In the genomic region with DNA sequence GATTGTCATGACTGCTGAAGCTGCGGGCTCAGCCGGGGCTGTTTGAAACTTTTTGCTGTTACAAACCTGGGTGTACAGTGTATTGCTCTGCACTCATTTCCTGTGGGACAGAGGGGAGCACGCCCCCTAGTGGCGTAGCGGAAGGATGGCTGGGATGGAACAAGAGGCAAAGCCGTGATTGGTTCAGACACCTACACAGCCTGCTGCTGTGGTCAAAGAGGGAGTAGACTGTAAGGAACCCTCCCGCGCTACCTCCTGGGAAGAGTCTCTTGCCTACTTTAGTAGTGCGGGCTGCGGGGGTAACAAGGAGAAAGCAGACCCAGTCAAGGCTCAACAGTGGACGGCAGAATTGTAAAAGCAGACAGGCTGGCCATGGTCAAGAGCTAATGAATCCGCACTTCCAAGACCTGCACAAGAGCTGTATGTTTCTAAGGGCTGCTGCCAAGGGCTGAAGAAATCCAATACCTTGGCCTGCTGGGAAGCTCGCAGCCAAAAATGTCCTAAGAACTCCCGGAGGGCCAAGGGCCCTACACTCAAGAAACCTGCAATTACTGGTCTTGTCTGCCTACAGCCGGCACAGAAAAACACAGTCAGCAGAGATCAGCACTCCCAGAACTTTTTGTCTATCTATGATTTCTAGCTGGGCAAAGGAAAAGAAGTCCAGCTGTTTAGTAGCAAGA, we compare ENCODE assay signal across 8 mouse cellular contexts. TPM values are rescaled to one million over a fixed set of nuclear protein-coding genes. Genes with fewer than 3 reads are reported as not detected.
DNase-seq lines count a peak whose midpoint lies in the region; ATAC-seq lines count a peak whose summit lies in the region.

No protein-coding gene starts in this region.

- intact Hi-C loops in left cerebral cortex, postnatal 10 days (cut with DNase I): no loop called here

- peak; percentile 74 for ATAC-seq in activated CD4-positive, CD25-positive, alpha-beta regulatory T cell, adult 4 months
- ATAC-seq in common myeloid progenitor, adult 5-6 weeks (replicated peaks; ENCODE audit: low read depth, poor library complexity, severe bottlenecking): peak; percentile 77
- ATAC-seq in megakaryocyte progenitor cell, adult 5-6 weeks (replicated peaks; ENCODE audit: poor library complexity): peak; percentile 77

- peak; percentile 35 to 55 for DNase-seq in gastrocnemius, adult 8-10 months (ENCODE audit: low spot score in 2 of 2)
- DNase-seq in hindlimb bud, embryonic 11.5 days (ENCODE audit: extremely low spot score, low read depth, low spot score): peak; percentile 70
- peak; percentile 46 to 86 for DNase-seq in left cerebral cortex, postnatal 10 days (ENCODE audit: extremely low spot score in 1 of 2, low spot score in 2 of 2)
- peak; percentile 73 for DNase-seq in right cerebral cortex, postnatal 10 days (ENCODE audit: low spot score in 2 of 2)
- DNase-seq in yolk sac, embryonic 10.5 days (ENCODE audit: low spot score): peak; percentile 75

RNA-seq across cellular contexts. Expression of gene Eef2kmt, which starts 1.3 kb away (rescaled TPM):
- 10 to 100 TPM; 37.1 to 44.0 TPM for polyA plus RNA-seq in activated CD4-positive, CD25-positive, alpha-beta regulatory T cell, adult 4 months (2017; shearing (Covaris generic))
- total RNA-seq in common myeloid progenitor, adult 5-6 weeks (2017): 16.9 and 30.5 TPM in 2 replicates
- total RNA-seq in gastrocnemius, adult 8-10 months (2022): 1 to 10 TPM; 6.7 to 10.0 (median 8.0) TPM
- 1 to 10 TPM; 2.6 to 4.2 TPM for total RNA-seq in left cerebral cortex, postnatal 10 days (2021)
- 21.7 and 26.4 TPM in 2 replicates for total RNA-seq in megakaryocyte progenitor cell, adult 5-6 weeks (2015)
- total RNA-seq in megakaryocyte progenitor cell, adult 5-6 weeks (2017): 22.7 and 24.8 TPM in 2 replicates

RNA-seq across cellular contexts. Expression of gene Alg1, which starts 21.1 kb away (rescaled TPM):
- 10 to 100 TPM; 14.6 to 16.9 TPM for polyA plus RNA-seq in activated CD4-positive, CD25-positive, alpha-beta regulatory T cell, adult 4 months (2017; shearing (Covaris generic))
- total RNA-seq in common myeloid progenitor, adult 5-6 weeks (2017): 21.5 and 23.6 TPM in 2 replicates
- total RNA-seq in gastrocnemius, adult 8-10 months (2022): 10 to 100 TPM; 10.5 to 11.8 (median 11.0) TPM
- 10 to 100 TPM; 29.7 to 31.9 TPM for total RNA-seq in left cerebral cortex, postnatal 10 days (2021)
- total RNA-seq in megakaryocyte progenitor cell, adult 5-6 weeks (2015): 22.5 and 22.8 TPM in 2 replicates
- 20.1 and 20.3 TPM in 2 replicates for total RNA-seq in megakaryocyte progenitor cell, adult 5-6 weeks (2017)

RNA-seq across cellular contexts. Expression of gene AU021092, which starts 32.4 kb away (rescaled TPM):
- not detected for polyA plus RNA-seq in activated CD4-positive, CD25-positive, alpha-beta regulatory T cell, adult 4 months (2017; shearing (Covaris generic))
- not detected in 2 replicates for total RNA-seq in common myeloid progenitor, adult 5-6 weeks (2017)
- 1 to 10 TPM; 2.7 to 3.5 (median 3.0) TPM for total RNA-seq in gastrocnemius, adult 8-10 months (2022)
- total RNA-seq in left cerebral cortex, postnatal 10 days (2021): 10 to 100 TPM; 11.0 to 12.5 TPM
- not detected in 2 replicates for total RNA-seq in megakaryocyte progenitor cell, adult 5-6 weeks (2015)
- not detected in 2 replicates for total RNA-seq in megakaryocyte progenitor cell, adult 5-6 weeks (2017)

RNA-seq across cellular contexts. Expression of gene Nagpa, which starts 50.7 kb away (rescaled TPM):
- polyA plus RNA-seq in activated CD4-positive, CD25-positive, alpha-beta regulatory T cell, adult 4 months (2017; shearing (Covaris generic)): 10 to 100 TPM; 10.5 to 17.3 TPM
- total RNA-seq in common myeloid progenitor, adult 5-6 weeks (2017): 36.0 and 38.9 TPM in 2 replicates
- 1 to 10 TPM; 6.2 to 7.3 (median 6.6) TPM for total RNA-seq in gastrocnemius, adult 8-10 months (2022)
- 10 to 100 TPM in 1 of 2 experiments, 1 to 10 TPM in 1; 7.4 to 10.1 TPM for total RNA-seq in left cerebral cortex, postnatal 10 days (2021)
- total RNA-seq in megakaryocyte progenitor cell, adult 5-6 weeks (2015): 35.2 and 38.6 TPM in 2 replicates
- total RNA-seq in megakaryocyte progenitor cell, adult 5-6 weeks (2017): 47.9 and 82.1 TPM in 2 replicates

Comparison
In these comparisons a context has a peak if more than half of its experiments do, and no peak if none do; other contexts are left out.
1. Peak in every context shown above with its lines: DNase-seq and ATAC-seq.